Mouse (Mus musculus) heart, adult 11 months (tissue): Measurements from ENCODE around the gene Hcfc2.

Experiments
- DNase-seq: peaks from one replicate; pipeline ENCODE4 v3.0.0; 2022

The Hcfc2 gene

GRCm38 (mm10) chr10:82695956-82696355 lies at the start of gene Hcfc2:
Gene Hcfc2, plus strand, starts transcription at chr10:82696160.
- DNase-seq: no peak

GRCm38 (mm10) chr10:82647205-82647811 lies 48.7 kb upstream of the Hcfc2 start:
- DNase-seq: peak; percentile 87

- peak; percentile 52 for DNase-seq
These were observed 44.7 kb upstream of the Hcfc2 start for GRCm38 (mm10) chr10:82651221-82651620.

- DNase-seq: peak; percentile 40
These were observed 43.3 kb upstream of the Hcfc2 start for GRCm38 (mm10) chr10:82652625-82653024.

GRCm38 (mm10) chr10:82654581-82654980 lies 41.4 kb upstream of the Hcfc2 start:
- peak; percentile 67 for DNase-seq

GRCm38 (mm10) chr10:82661820-82662219 lies 34.1 kb upstream of the Hcfc2 start:
- peak; percentile 59 for DNase-seq

- peak; percentile 64 for DNase-seq
These were observed 33.5 kb upstream of the Hcfc2 start for GRCm38 (mm10) chr10:82662267-82662990.

- peak; percentile 78 for DNase-seq
These were observed 32.7 kb upstream of the Hcfc2 start for GRCm38 (mm10) chr10:82663289-82663688.

GRCm38 (mm10) chr10:82665951-82666350 lies 30.0 kb upstream of the Hcfc2 start:
- DNase-seq: peak; percentile 29

GRCm38 (mm10) chr10:82666436-82667234 lies 29.3 kb upstream of the Hcfc2 start:
- peak; percentile 98 for DNase-seq

- DNase-seq: peak; percentile 71
These were observed 25.8 kb upstream of the Hcfc2 start for GRCm38 (mm10) chr10:82670205-82670604.

GRCm38 (mm10) chr10:82676949-82677348 lies 19.0 kb upstream of the Hcfc2 start:
- peak; percentile 86 for DNase-seq

GRCm38 (mm10) chr10:82680769-82681168 lies 15.2 kb upstream of the Hcfc2 start:
- DNase-seq: no peak

GRCm38 (mm10) chr10:82681639-82682038 lies 14.3 kb upstream of the Hcfc2 start:
- peak; percentile 70 for DNase-seq

- peak; percentile 36 for DNase-seq
These were observed 10.5 kb upstream of the Hcfc2 start for GRCm38 (mm10) chr10:82685440-82685839.

- peak; percentile 92 for DNase-seq
These were observed 6.2 kb upstream of the Hcfc2 start for GRCm38 (mm10) chr10:82689681-82690211.

- peak; percentile 98 for DNase-seq
These were observed 5.5 kb upstream of the Hcfc2 start, which contains the start of gene Glt8d2 for GRCm38 (mm10) chr10:82690494-82690893. Gene Glt8d2, minus strand, starts transcription at chr10:82690650.

- peak; percentile 90 for DNase-seq
These were observed 606 bp downstream of the Hcfc2 start for GRCm38 (mm10) chr10:82696453-82697079.

- DNase-seq: peak; percentile 91
These were observed 1.4 kb downstream of the Hcfc2 start for GRCm38 (mm10) chr10:82697305-82697898.

GRCm38 (mm10) chr10:82698712-82699261 lies 2.8 kb downstream of the Hcfc2 start:
- DNase-seq: peak; percentile 99

- no peak for DNase-seq
These were observed 3.5 kb downstream of the Hcfc2 start for GRCm38 (mm10) chr10:82699296-82699941.
